Mouse (Mus musculus) testis, adult 2 months (tissue): ENCODE results near the gene Mark3.

ENCODE experiments used
- CTCF ChIP-seq: fragments of 200-500 bp; IDR thresholded peaks from 2 replicates; pipeline ENCODE4 v1.5.1; 2012; ENCODE audit warnings: low read depth, mild to moderate bottlenecking, inconsistent platforms, low read length, moderate library complexity; ENCODE audit not compliant: control insufficient read depth, insufficient read depth, insufficient replicate concordance
- POLR2A ChIP-seq: fragments of 200-500 bp; IDR thresholded peaks from 2 replicates; pipeline ENCODE4 v1.6.1; 2012; ENCODE audit warnings: low read depth, mild to moderate bottlenecking, inconsistent platforms, low read length, moderate library complexity; ENCODE audit not compliant: control insufficient read depth

GRCm38 (mm10) chr12:111669961-111670360, 95.6 kb downstream of the Mark3 start:
- TF ChIP-seq POLR2A (no peak), CTCF (no peak)
